Mouse (Mus musculus) MEL (cell line): ENCODE results near the gene Tnp1. TPM values are rescaled to one million over a fixed set of nuclear protein-coding genes. Genes with fewer than 3 reads are reported as not detected.

Experiments used
- DNase-seq: peaks from one replicate; pipeline ENCODE4 v3.0.0; 2011; ENCODE audit warnings: low read depth, low spot score
- H3K27ac ChIP-seq: 2 replicates; pipeline ENCODE4 v1.5.1; 2012; ENCODE audit warnings: low read depth, mild to moderate bottlenecking, control low read depth, low read length, moderate library complexity; ENCODE audit not compliant: control insufficient read depth
- H3K27me3 ChIP-seq, 2 experiments: fragments of 150-350 bp in 1 of 2; sonication (generic) in 1 of 2; 2 replicates each; pipeline ENCODE4 v1.6.1; 2012; ENCODE audit warnings: low read length in 2 of 2, mild to moderate bottlenecking in 2 of 2, improper control_type of control experiment in 1 of 2, moderate library complexity in 1 of 2; ENCODE audit not compliant: insufficient read depth in 2 of 2, control insufficient read depth in 1 of 2
- H3K36me3 ChIP-seq, 2 experiments: 2 replicates each; pipeline ENCODE4 v1.6.1; 2012 to 2014; ENCODE audit warnings: low read length in 2 of 2, improper control_type of control experiment in 1 of 2, inconsistent platforms in 1 of 2, mild to moderate bottlenecking in 1 of 2; ENCODE audit not compliant: insufficient read depth in 2 of 2, control insufficient read depth in 1 of 2
- H3K4me1 ChIP-seq, 2 experiments: fragments of 150-350 bp in 1 of 2; sonication (generic) in 1 of 2; 2 replicates each; pipeline ENCODE4 v1.6.1; 2012; ENCODE audit warnings: low read length in 2 of 2, improper control_type of control experiment in 1 of 2, mild to moderate bottlenecking in 1 of 2; ENCODE audit not compliant: insufficient read depth in 2 of 2, control insufficient read depth in 1 of 2
- H3K4me3 ChIP-seq, 2 experiments: fragments of 150-350 bp in 1 of 2; sonication (generic) in 1 of 2; 2 replicates each; pipeline ENCODE4 v1.5.1; 2012; ENCODE audit warnings: low read depth in 2 of 2, low read length in 2 of 2, mild to moderate bottlenecking in 2 of 2, moderate library complexity in 2 of 2, control low read depth in 1 of 2, improper control_type of control experiment in 1 of 2; ENCODE audit not compliant: control insufficient read depth in 1 of 2, insufficient read depth in 1 of 2
- H3K79me2 ChIP-seq: 2 replicates; pipeline ENCODE4 v1.6.1; 2012; ENCODE audit warnings: mild to moderate bottlenecking, low read length, moderate library complexity; ENCODE audit not compliant: control insufficient read depth, poor library complexity, insufficient read depth
- H3K9ac ChIP-seq: 2 replicates; pipeline ENCODE4 v1.6.1; 2012; ENCODE audit warnings: low read depth, mild to moderate bottlenecking, control low read depth, low read length, moderate library complexity; ENCODE audit not compliant: control insufficient read depth, poor library complexity, severe bottlenecking
- H3K9me3 ChIP-seq: fragments of 150-350 bp; sonication (generic); replicated peaks from 2 replicates; pipeline ENCODE4 v1.6.1; 2012; ENCODE audit warnings: mild to moderate bottlenecking, low read length, improper control_type of control experiment, moderate library complexity; ENCODE audit not compliant: insufficient read depth
- CHD1 ChIP-seq: IDR thresholded peaks from 2 replicates; pipeline ENCODE4 v1.6.1; 2012; ENCODE audit warnings: low read depth, mild to moderate bottlenecking, inconsistent platforms, low read length, improper control_type of control experiment
- CTCF ChIP-seq, 3 experiments: IDR thresholded peaks in 2 of 3; conservative IDR thresholded peaks in 1 of 3; 2 replicates each; pipeline ENCODE4 v1.5.1; 2011 to 2012; ENCODE audit warnings: low read length in 3 of 3, low read depth in 2 of 3, mild to moderate bottlenecking in 2 of 3, improper control_type of control experiment in 1 of 3, inconsistent platforms in 1 of 3, mixed read lengths in 1 of 3, moderate library complexity in 1 of 3; ENCODE audit not compliant: control insufficient read depth in 1 of 3, insufficient read depth in 1 of 3, poor library complexity in 1 of 3, severe bottlenecking in 1 of 3
- E2F4 ChIP-seq: IDR thresholded peaks from 2 replicates; pipeline ENCODE4 v1.6.1; 2011; ENCODE audit warnings: low read depth, low read length, improper control_type of control experiment, borderline replicate concordance
- EP300 ChIP-seq, 2 experiments: IDR thresholded peaks; 2 replicates each; pipeline ENCODE4 v1.6.1; 2011; ENCODE audit warnings: improper control_type of control experiment in 2 of 2, low read length in 2 of 2, low read depth in 1 of 2, mild to moderate bottlenecking in 1 of 2
- ETS1 ChIP-seq: IDR thresholded peaks from 2 replicates; pipeline ENCODE4 v1.6.1; 2012; ENCODE audit warnings: low read depth, mild to moderate bottlenecking, inconsistent platforms, low read length, improper control_type of control experiment, moderate library complexity
- GABPA ChIP-seq: IDR thresholded peaks from 2 replicates; pipeline ENCODE4 v1.6.1; 2012; ENCODE audit warnings: low read depth, mild to moderate bottlenecking, inconsistent platforms, low read length, improper control_type of control experiment, moderate library complexity
- HCFC1 ChIP-seq: IDR thresholded peaks from 2 replicates; pipeline ENCODE4 v1.6.1; 2012; ENCODE audit warnings: low read depth, mild to moderate bottlenecking, inconsistent platforms, low read length, improper control_type of control experiment, moderate library complexity
- JUND ChIP-seq: IDR thresholded peaks from 2 replicates; pipeline ENCODE4 v1.6.1; 2011; ENCODE audit warnings: low read depth, mild to moderate bottlenecking, improper control_type of control experiment, low read length
- MAX ChIP-seq: IDR thresholded peaks from 2 replicates; pipeline ENCODE4 v1.6.1; 2011; ENCODE audit warnings: low read length, improper control_type of control experiment
- MAZ ChIP-seq: IDR thresholded peaks from 2 replicates; pipeline ENCODE4 v1.6.1; 2012; ENCODE audit warnings: low read depth, mild to moderate bottlenecking, inconsistent platforms, low read length, improper control_type of control experiment
- MEF2A ChIP-seq: IDR thresholded peaks from 2 replicates; pipeline ENCODE4 v1.6.1; 2014; ENCODE audit warnings: low read depth, mild to moderate bottlenecking, inconsistent platforms, low read length, improper control_type of control experiment; ENCODE audit not compliant: poor library complexity, insufficient replicate concordance, severe bottlenecking; ENCODE audit errors: extremely low read depth
- MXI1 ChIP-seq: IDR thresholded peaks from 2 replicates; pipeline ENCODE4 v1.6.1; 2011; ENCODE audit warnings: mild to moderate bottlenecking, low read depth, low read length, improper control_type of control experiment
- MYB ChIP-seq: IDR thresholded peaks from 2 replicates; pipeline ENCODE4 v1.6.1; 2011; ENCODE audit warnings: mild to moderate bottlenecking, low read depth, low read length, improper control_type of control experiment
- NELFE ChIP-seq: IDR thresholded peaks from 2 replicates; pipeline ENCODE4 v1.6.1; 2011; ENCODE audit warnings: low read depth, low read length, improper control_type of control experiment
- POLR2A ChIP-seq, 2 experiments: IDR thresholded peaks; 2 replicates each; pipeline ENCODE4 v1.6.1; 2011 to 2012; ENCODE audit warnings: low read length in 2 of 2, mild to moderate bottlenecking in 2 of 2, control low read depth in 1 of 2, improper control_type of control experiment in 1 of 2, low read depth in 1 of 2, moderate library complexity in 1 of 2; ENCODE audit not compliant: control insufficient read depth in 1 of 2, insufficient read depth in 1 of 2, poor library complexity in 1 of 2
- POLR2AphosphoS2 ChIP-seq: IDR thresholded peaks from 2 replicates; pipeline ENCODE4 v1.6.1; 2011; ENCODE audit warnings: low read length, improper control_type of control experiment
- RAD21 ChIP-seq: IDR thresholded peaks from 2 replicates; pipeline ENCODE4 v1.6.1; 2011; ENCODE audit warnings: mild to moderate bottlenecking, low read depth, low read length, improper control_type of control experiment
- RCOR1 ChIP-seq: IDR thresholded peaks from 2 replicates; pipeline ENCODE4 v1.6.1; 2012; ENCODE audit warnings: low read depth, mild to moderate bottlenecking, inconsistent platforms, low read length, improper control_type of control experiment
- SIN3A ChIP-seq: IDR thresholded peaks from 2 replicates; pipeline ENCODE4 v1.6.1; 2012; ENCODE audit warnings: low read length, improper control_type of control experiment, inconsistent platforms
- SMC3 ChIP-seq: IDR thresholded peaks from 2 replicates; pipeline ENCODE4 v1.6.1; 2011; ENCODE audit warnings: low read depth, low read length, improper control_type of control experiment
- TBP ChIP-seq: IDR thresholded peaks from 2 replicates; pipeline ENCODE4 v1.8.0; 2011; ENCODE audit warnings: low read depth, low read length, improper control_type of control experiment
- TCF12 ChIP-seq: IDR thresholded peaks from 2 replicates; pipeline ENCODE4 v1.6.1; 2014; ENCODE audit warnings: low read depth, mild to moderate bottlenecking, inconsistent platforms, low read length, improper control_type of control experiment, moderate library complexity
- UBTF ChIP-seq: IDR thresholded peaks from 2 replicates; pipeline ENCODE4 v1.6.1; 2012; ENCODE audit warnings: low read depth, mild to moderate bottlenecking, inconsistent platforms, low read length, improper control_type of control experiment, moderate library complexity, borderline replicate concordance; ENCODE audit not compliant: insufficient read depth
- USF2 ChIP-seq, 2 experiments: IDR thresholded peaks; 2 replicates each; pipeline ENCODE4 v1.6.1; 2011 to 2012; ENCODE audit warnings: improper control_type of control experiment in 2 of 2, low read length in 2 of 2, borderline replicate concordance in 1 of 2, inconsistent platforms in 1 of 2, low read depth in 1 of 2, mild to moderate bottlenecking in 1 of 2; ENCODE audit not compliant: insufficient read depth in 1 of 2
- polyA plus RNA-seq, 2 experiments: library from polyadenylated mRNA; stranded (reverse) in 1 of 2; unstranded in 1 of 2; fragments of >175 nt in 1 of 2; fragments of >200 nt in 1 of 2; gene quantifications; 2 replicates each; pipeline versions ENCODE4 v1.2.1 to v1.2.4; 2012; ENCODE audit warnings: low replicate concordance in 2 of 2, low read depth in 1 of 2; ENCODE audit not compliant: insufficient read length in 2 of 2, insufficient read depth in 1 of 2, missing spikeins in 1 of 2
- total RNA-seq: library from RNA; depleted of rRNA; stranded (reverse); fragments of 300-350 nt; gene quantifications from 2 replicates; pipeline ENCODE4 v1.2.3, GENCODE M21; 2012

The Tnp1 gene
- total and polyA plus RNA-seq, 3 experiments, result not detected

DNA sequence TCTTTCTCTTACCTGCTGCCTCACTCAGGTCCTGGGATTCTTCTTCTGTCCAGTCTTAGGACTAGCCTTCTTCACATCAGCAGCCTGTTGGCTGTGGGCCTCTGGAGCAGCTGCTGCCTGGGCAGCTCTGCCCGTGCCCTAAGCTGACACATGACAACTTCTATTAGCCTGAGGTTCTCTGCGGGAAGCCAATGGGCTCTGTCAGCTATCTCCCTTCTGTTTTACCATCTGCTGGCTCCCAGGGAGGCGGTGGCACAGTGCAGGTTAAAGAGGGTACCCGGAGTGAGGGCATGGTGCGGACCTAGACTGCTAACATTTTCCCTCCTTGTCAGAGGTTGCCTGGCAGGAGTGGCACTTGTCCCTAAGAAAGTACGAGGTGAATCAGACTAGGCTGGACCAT lies 39.5 kb upstream of the Tnp1 start:
- no peaks in the 10 kb centered on the region for H3K27me3 ChIP-seq
- H3K27ac ChIP-seq, result no peak overlapping the region
- H3K36me3 ChIP-seq, result no peaks in the 10 kb centered on the region
- H3K79me2 ChIP-seq, result no peaks in the 10 kb centered on the region
- DNase-seq, result no peak
- H3K4me3 ChIP-seq, result no peak overlapping the region
- no peaks in the 10 kb centered on the region for H3K4me1 ChIP-seq
- H3K9me3 ChIP-seq, result no peaks in the 10 kb centered on the region
- H3K9ac ChIP-seq, result no peak overlapping the region
- no peak for TF ChIP-seq MAX
- no peak for TF ChIP-seq NELFE
- TF ChIP-seq SIN3A, result no peak
- TF ChIP-seq UBTF, result no peak
- TF ChIP-seq E2F4, result no peak
- TF ChIP-seq RAD21, result no peak
- TF ChIP-seq HCFC1, result no peak

DNA sequence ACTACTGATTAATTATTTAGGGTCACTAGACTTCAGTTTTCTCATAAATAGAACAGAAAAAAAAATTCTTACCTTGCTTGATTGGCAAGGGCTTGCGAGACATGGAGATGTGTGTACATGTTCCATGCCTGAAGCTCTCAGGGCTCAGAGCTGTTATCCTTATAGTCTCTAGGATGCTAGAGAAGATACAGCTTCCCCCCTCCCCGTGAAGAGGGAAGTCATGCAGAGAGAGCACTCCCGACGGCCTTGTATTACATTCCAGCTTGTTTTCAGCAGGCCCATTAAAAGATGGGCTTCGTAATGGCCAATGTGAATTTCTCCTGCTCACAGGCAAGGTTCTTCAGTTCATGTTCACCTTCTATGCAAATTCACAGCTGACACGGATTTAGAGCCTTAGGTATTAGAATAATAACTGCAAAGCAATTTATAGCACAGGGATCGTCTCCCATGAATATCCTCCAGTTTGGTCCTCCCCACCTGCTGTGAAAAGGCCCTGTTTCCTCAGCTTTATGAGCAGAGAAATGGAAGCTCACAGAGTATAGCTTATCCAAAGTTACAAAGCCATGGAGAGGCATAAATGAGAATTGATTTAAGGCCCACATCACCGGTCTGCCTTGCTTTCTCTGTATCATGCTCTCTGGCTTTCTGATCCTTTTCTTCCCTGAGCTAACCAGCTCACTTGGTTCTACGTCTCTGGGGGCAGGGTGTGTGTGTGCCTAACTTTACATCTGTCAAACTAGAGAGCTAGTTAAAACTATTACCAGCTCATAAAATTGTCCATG lies 38.0 kb upstream of the Tnp1 start:
- TF ChIP-seq CTCF (IDR thresholded peaks at IDR 0.05 in 2 of 3, conservative IDR thresholded peaks at IDR 0.05 in 1 of 3; ENCODE audit: control insufficient read depth in 1 of 3, insufficient read depth in 1 of 3, low read depth in 2 of 3, low read length in 3 of 3, poor library complexity in 1 of 3, severe bottlenecking in 1 of 3), result no peak
- no peak for TF ChIP-seq RAD21
- TF ChIP-seq MXI1, result no peak
- TF ChIP-seq, all 39 proteins: peak for 0

DNA sequence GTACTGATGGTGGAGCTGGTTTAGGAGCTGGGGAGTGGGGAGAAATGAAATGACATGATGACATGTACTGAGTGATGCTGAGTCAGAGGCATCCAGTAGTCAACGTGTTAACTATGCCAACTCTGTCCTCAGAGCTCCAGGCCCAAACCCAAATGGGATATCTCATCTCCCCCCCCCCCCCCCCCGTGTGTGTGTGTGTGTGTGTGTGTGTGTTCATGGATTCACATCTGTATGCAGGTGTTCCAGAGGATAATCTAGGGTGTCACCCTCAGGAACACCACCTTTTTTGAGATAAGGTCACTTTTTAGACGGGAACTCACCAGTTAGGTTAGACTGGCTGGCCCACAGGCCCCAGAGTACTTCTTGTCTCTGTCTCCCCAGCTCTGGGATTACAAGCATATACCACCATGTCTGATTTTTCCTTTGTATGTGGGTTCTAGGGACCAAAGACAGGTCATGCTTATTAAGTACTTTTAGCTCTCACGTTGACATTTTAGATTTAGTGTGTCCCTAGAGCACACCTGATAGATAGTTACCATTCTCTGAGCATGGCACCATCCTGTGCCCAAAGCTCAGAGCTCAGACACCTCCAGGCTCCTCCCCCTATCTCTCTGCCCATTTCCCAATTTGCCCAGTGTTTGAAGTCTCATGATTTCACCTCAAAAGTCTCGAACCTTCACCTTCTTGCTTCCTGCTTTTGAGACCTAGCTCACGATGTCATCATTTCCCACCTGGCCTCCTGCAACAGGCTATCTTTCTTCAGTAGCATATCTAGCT lies 31.4 kb upstream of the Tnp1 start:
- H3K79me2 ChIP-seq, result no peaks in the 10 kb centered on the region
- no peaks in the 10 kb centered on the region for H3K27me3 ChIP-seq
- no peak overlapping the region for H3K4me3 ChIP-seq
- no peak for DNase-seq
- H3K4me1 ChIP-seq, result no peaks in the 10 kb centered on the region
- H3K9me3 ChIP-seq, result no peaks in the 10 kb centered on the region
- no peak overlapping the region for H3K9ac ChIP-seq
- no peaks in the 10 kb centered on the region for H3K36me3 ChIP-seq
- no peak overlapping the region for H3K27ac ChIP-seq
- no peak for TF ChIP-seq ETS1
- TF ChIP-seq MEF2A, result no peak
- no peak for TF ChIP-seq JUND
- no peak for TF ChIP-seq MAX
- no peak for TF ChIP-seq HCFC1
- no peak for TF ChIP-seq RCOR1
- no peak for TF ChIP-seq USF2 (IDR thresholded peaks at IDR 0.05; ENCODE audit: borderline replicate concordance in 1 of 2, insufficient read depth in 1 of 2, low read depth in 1 of 2, low read length in 2 of 2)
- no peak for TF ChIP-seq UBTF
- no peak for TF ChIP-seq TBP
- no peak for TF ChIP-seq SMC3
- TF ChIP-seq GABPA, result no peak
- TF ChIP-seq MAZ, result no peak
- no peak for TF ChIP-seq CHD1
- TF ChIP-seq POLR2AphosphoS2, result no peak
- TF ChIP-seq MYB, result no peak
- no peak for TF ChIP-seq POLR2A (IDR thresholded peaks at IDR 0.05; ENCODE audit: control insufficient read depth in 1 of 2, insufficient read depth in 1 of 2, low read depth in 1 of 2, low read length in 2 of 2, poor library complexity in 1 of 2)
- TF ChIP-seq TCF12, result no peak
- TF ChIP-seq EP300 (IDR thresholded peaks at IDR 0.05; ENCODE audit: low read depth in 1 of 2, low read length in 2 of 2), result no peak

More for the DNA sequence above, 38.0 kb upstream of the Tnp1 start:
- no peak overlapping the region for H3K4me3 ChIP-seq
- H3K9ac ChIP-seq, result no peak overlapping the region
- H3K27me3 ChIP-seq, result no peaks in the 10 kb centered on the region
- DNase-seq, result no peak
- H3K4me1 ChIP-seq, result no peaks in the 10 kb centered on the region
- no peaks in the 10 kb centered on the region for H3K9me3 ChIP-seq
- no peak overlapping the region for H3K27ac ChIP-seq
- H3K36me3 ChIP-seq, result no peaks in the 10 kb centered on the region
- no peaks in the 10 kb centered on the region for H3K79me2 ChIP-seq
